Mouse (Mus musculus) spleen, adult 2 months (tissue): ENCODE results near the gene Lbhd2.

Source experiments
- CTCF ChIP-seq: fragments of 200-500 bp; IDR thresholded peaks from 2 replicates; pipeline ENCODE4 v1.5.1; 2011; ENCODE audit warnings: mild to moderate bottlenecking, inconsistent platforms; ENCODE audit not compliant: insufficient read depth, insufficient read length, insufficient replicate concordance; ENCODE audit errors: extremely low read depth
- POLR2A ChIP-seq: fragments of 200-500 bp; IDR thresholded peaks from 2 replicates; pipeline ENCODE4 v1.6.1; 2011; ENCODE audit warnings: low read depth, low read length, inconsistent platforms

DNA sequence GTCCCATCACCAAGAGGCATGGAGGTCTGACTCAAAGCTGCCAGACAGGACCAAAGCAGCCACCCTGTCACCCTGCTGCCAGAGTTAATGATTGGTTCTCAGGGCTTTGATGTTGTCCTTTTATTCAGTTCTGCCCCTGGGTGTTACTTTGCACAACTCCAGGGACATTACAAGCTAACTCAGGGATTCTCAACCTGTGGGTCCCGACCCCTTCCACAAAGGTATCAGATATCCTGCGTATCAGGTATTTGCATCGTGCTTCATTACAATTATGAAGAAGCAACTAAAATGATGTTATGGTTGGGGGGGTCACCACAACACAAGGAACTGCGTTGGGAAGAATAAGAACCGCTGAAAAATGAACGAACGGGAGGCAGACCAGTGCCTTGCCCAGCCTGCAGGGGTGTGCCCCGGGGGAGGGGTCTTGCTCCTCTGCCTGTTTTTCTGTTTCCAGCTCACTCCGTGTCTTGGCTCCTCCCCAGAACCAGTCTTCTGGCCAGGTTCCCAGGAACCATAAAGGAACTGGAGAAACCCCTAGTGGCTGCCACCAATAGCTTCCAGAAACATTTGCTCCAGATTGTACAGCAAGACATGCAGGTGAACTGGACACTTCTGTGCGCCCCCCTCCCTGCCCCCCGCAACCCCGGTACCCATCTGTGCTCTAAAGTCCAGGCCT lies 21.0 kb downstream of the Lbhd2 start:
- TF ChIP-seq POLR2A (no peak), CTCF (no peak)
